Mouse (Mus musculus): ENCODE results near the gene Ergic2.
"Not testable (repeated sequence)": the region's sequence is repeated elsewhere in the genome, so short reads cannot be mapped to it uniquely, and the experiment has no call there.

Gene Ergic2

GRCm38 (mm10) chr6:148211391-148211876, 740 bp downstream of the Ergic2 start:
- ATAC-seq (ENCODE audit: low TSS enrichment), result peak; percentile 39

GRCm38 (mm10) chr6:148207522-148207921, 4.7 kb downstream of the Ergic2 start:
- ATAC-seq (ENCODE audit: low TSS enrichment), result no peak

GRCm38 (mm10) chr6:148205134-148205533, 7.0 kb downstream of the Ergic2 start:
- no peak for ATAC-seq (ENCODE audit: low TSS enrichment)

- no peak for ATAC-seq (ENCODE audit: low TSS enrichment)
Observed at GRCm38 (mm10) chr6:148199729-148200128, 12.4 kb downstream of the Ergic2 start.

- ATAC-seq (ENCODE audit: low TSS enrichment), result no peak
Observed at GRCm38 (mm10) chr6:148199177-148199576, 13.0 kb downstream of the Ergic2 start.

GRCm38 (mm10) chr6:148193972-148194701, 18.0 kb downstream of the Ergic2 start:
- no peak for ATAC-seq (ENCODE audit: low TSS enrichment)

GRCm38 (mm10) chr6:148185694-148186093, 26.5 kb downstream of the Ergic2 start:
- ATAC-seq (ENCODE audit: low TSS enrichment), result no peak

- ATAC-seq (ENCODE audit: low TSS enrichment), result no peak
Observed at GRCm38 (mm10) chr6:148172904-148173303, 39.3 kb downstream of the Ergic2 start.

- not testable (repeated sequence) for ATAC-seq (ENCODE audit: low TSS enrichment)
Observed at GRCm38 (mm10) chr6:148152305-148152704, 59.9 kb downstream of the Ergic2 start.

GRCm38 (mm10) chr6:148142421-148142820, 69.8 kb downstream of the Ergic2 start:
- no peak for ATAC-seq (ENCODE audit: low TSS enrichment)

GRCm38 (mm10) chr6:148141874-148142273, 70.3 kb downstream of the Ergic2 start:
- ATAC-seq (ENCODE audit: low TSS enrichment), result no peak

GRCm38 (mm10) chr6:148139288-148139995, 72.7 kb downstream of the Ergic2 start:
- no peak for ATAC-seq (ENCODE audit: low TSS enrichment)

GRCm38 (mm10) chr6:148135769-148136382, 76.3 kb downstream of the Ergic2 start:
- ATAC-seq (ENCODE audit: low TSS enrichment), result peak; percentile 99

GRCm38 (mm10) chr6:148133536-148133935, 78.6 kb downstream of the Ergic2 start:
- no peak for ATAC-seq (ENCODE audit: low TSS enrichment)

GRCm38 (mm10) chr6:148132314-148132713, 79.9 kb downstream of the Ergic2 start:
- no peak for ATAC-seq (ENCODE audit: low TSS enrichment)

Data from frontal cortex, adult (tissue).